Mouse (Mus musculus): ENCODE measurements at regions not wholly inside any gene's neighbourhood (a gene's known extent, or its start where the extent isn't known, plus 50 kb on each side); places are given as distances from the start of the nearest gene placed in this dataset.

DNA sequence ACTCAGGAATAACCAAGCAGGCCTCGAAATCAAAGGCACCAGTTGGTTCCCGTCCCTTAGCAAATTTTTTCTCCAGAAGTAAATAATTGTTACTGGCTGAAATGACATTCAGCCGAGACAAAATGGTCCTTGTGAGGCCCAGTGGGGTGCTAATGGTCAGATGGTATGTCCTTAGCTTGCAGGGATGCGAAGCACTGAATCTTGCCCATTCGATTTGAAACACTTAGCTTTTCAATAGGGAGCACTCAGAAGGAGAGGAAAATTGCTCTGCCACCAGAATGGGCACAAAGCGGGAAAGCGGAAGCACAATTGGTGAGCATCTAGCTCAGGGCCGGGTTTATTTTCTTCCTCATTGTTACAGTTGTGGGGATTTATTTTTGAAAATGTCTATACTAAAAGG is 262.1 kb downstream of the Rnf144a start:
- TF ChIP-seq CTCF (IDR thresholded peaks at IDR 0.05; ENCODE audit: low read depth) (no peak), EP300 (optimal IDR thresholded peaks at IDR 0.05) (no peak)

Measured in stomach, postnatal 0 days (tissue).